Mouse (Mus musculus) gastrocnemius, postnatal 4 days (tissue): ENCODE measurements around the gene Dab2ip. TPM values are rescaled to one million over a fixed set of nuclear protein-coding genes. Genes with fewer than 3 reads are reported as not detected.

Source experiments
- DNase-seq, 2 experiments: peaks; one replicate each; pipeline ENCODE4 v3.0.0; 2021 to 2022; ENCODE audit warnings: low spot score in 2 of 2, mixed read lengths in 2 of 2
- total RNA-seq, 2 experiments: library from RNA; stranded (reverse); gene quantifications; 2 replicates each; pipeline ENCODE4 v1.2.3; 2021

Dab2ip gene
- total RNA-seq, 2 experiments from 2014 or later: 72.7 to 80.4 TPM

DNA sequence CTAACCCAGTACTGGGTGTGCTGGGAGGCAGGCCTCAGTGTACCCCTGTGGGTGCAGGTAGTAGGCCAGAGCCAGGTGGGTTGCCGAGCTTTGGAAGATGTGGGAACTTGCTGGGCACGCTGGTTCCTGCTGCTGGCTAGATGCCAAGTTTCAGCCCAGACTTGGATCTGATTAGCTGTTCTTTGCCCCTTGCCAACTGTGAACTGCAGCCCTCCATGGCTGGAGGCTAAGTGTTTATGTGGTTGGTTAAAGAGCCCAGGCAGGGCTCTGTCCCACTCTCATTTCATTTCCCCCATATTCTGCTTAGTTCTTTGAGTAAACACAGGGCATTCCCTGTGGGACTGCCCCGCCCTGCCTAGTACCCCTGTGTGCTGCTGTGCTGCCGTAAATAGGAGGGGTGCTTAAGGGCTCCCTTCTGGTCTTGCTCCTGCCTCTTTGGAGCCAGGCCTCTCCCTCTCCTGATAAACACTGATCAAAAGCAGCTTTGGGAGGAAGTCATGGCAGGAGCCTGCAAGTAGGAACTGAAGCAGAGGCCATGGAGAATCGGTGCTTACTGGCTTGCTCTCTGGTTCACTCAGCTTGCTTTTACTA lies 118.1 kb downstream of the Dab2ip start:
- peak in 1 of 2 experiments; percentile 32 for DNase-seq

DNA sequence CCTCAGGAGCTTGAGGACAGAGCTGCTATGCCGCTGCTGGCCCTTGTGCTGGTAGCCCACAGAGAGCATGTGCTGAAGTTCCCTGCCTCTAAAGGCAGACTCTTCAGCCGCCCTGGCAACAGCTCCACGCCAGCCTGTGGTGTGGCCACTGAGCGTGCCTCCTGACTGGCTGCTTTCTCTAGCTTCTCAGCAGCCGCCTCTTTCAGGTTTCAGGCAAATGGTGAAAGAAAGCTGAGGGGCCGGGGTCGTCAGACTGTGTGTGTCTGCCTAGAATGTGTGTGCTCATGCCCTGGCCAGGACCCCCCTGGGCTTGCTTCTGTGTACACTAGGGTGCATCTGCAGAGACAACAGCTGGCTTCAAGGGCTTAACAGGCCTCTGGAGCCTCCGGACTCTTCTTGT lies 119.8 kb downstream of the Dab2ip start:
- DNase-seq: peak in 1 of 2 experiments; percentile 42

DNA sequence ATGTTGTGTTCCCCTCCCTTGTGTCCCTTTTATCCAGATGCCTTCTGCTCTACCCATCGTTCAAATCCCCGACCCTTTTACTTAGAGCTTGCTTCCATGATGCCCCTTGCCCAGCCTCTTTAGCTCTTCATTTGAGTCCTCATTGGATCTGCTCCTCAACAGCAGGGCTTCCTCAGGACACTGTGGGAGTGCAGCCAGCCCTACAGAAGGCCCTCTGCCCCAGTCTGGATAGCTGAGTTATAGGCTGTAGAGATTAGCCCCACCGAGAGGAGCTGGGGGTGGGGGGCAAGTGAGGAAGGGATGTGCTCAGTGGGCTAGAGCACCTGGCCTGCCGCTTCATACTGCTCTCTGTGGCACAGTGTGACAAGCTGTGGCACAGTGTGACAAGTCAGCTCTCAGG lies 120.4 kb downstream of the Dab2ip start:
- DNase-seq: no peak

DNA sequence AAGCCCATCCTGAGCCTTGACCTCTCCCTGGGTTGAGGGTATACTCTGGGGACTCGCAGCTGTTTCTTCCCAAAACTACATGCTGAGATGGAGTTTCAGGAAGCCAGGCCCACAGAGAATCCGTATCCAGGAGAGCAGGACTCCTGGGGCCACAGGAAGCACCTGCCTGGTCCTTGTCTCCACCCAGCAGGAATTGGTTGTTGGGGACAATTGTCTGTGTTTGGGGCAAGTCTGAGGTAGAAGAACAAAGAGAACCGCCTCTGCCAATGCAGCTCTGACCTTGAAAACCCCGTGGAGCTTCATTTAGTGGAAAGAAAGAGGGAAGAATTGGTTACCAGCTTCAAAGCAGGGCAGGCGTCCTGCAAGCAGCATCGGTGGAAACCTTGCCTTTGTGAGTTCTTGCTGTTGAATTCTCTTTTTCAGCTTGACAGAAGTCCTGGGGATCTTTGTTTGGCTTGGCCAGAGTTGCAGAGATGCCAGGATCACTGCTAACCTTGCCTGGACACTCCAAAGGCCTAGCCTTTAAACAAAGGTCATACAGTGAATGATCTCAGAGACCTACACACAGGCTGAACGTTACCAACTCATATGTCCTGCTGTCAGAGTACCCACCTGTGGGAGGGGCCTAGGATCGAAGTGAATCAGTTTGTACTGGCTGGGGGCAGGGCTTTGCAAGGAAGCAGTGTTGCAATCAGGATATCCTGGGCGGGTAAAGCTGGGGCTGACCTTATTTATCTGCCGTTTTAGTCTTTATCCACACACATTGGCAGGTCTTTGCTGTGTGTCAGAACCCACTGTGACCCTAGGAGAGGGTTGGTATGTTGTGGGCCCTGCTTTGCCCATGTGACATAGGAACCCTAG lies 122.0 kb downstream of the Dab2ip start:
- DNase-seq: no peak

DNA sequence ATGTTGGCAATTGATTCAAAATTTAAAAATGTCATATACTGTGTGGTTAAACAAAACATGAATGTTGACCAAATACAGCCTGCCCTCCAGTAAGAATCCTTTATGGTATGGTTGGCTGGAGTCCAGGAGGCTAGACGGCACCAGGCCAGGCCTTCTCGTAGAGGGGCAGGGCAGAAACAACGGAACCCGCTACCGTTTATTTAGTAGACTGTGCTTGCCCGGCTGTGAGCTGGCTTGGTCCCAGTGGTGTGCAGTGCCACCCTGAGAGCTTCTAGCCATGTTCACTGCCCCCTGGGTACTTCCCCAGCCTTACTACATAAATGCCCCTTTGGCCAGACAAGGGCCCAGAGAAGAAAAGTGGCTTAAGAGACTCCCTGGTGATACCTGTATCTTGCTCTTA lies 122.8 kb downstream of the Dab2ip start:
- no peak for DNase-seq

DNA sequence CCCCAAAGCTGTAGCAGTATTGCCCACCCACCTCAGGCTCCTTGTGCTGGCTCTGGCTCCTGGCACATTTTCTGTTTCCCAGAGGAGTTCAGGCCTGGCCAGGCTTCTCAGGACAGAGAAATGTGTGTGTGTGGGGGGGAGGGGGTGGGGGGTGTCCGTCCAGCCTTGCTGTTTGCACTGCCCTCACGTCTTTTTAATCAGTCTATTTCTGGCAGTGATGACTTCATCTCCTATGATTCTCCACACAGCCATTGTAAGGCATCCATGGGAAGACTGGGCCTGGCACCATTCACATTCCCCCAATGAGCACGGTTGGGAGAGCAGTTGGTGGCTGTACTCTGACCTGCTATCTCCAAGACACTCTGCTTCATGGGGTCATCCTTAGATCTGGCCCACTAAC lies 125.9 kb downstream of the Dab2ip start:
- no peak for DNase-seq

DNA sequence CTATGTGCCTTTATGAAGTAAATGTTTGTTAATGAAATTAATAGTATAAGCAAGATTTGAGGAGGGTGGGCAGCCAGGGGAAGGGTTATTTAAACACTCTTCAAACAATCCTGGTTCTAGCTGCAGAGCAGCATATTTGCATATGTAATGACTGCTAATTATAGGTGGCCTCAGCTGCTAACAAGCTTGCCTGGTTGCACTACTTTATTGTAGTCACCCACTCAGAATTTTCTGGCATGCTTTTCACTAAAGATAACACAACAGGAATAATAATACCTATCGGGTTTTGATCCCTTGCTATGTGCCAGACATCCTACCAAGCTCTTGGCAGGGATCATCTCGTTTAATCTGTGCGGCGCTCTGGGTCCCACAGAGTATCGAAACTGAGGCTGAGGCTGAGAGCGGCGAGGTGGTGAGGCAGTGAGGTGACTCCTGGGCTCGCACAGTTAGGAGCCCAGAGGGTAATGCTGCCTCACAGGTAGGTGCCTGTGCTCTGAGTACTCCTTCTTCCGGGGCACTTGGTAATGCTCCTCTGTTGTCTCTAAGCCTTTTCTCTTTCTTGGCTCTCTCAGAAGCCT lies 126.8 kb downstream of the Dab2ip start:
- DNase-seq: no peak

DNA sequence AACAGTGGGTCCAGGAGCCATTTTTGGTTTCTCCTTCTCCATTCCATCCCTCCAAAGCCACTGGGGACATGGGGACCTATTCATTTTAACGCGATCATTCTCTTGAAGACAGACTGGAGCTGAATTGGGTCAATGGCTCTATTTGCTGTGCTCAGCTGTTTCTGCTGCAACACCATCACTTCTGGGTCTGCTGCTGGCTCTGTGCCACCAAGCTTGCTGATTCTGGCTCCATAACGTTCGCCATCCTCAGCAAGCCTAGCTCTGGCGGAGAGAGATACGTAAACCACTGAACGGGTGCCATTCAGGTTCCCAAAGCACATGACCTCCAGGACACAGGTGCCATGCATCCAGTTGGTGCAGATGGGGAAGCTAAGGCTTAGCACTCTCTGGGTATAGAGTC lies 128.0 kb downstream of the Dab2ip start:
- no peak for DNase-seq

DNA sequence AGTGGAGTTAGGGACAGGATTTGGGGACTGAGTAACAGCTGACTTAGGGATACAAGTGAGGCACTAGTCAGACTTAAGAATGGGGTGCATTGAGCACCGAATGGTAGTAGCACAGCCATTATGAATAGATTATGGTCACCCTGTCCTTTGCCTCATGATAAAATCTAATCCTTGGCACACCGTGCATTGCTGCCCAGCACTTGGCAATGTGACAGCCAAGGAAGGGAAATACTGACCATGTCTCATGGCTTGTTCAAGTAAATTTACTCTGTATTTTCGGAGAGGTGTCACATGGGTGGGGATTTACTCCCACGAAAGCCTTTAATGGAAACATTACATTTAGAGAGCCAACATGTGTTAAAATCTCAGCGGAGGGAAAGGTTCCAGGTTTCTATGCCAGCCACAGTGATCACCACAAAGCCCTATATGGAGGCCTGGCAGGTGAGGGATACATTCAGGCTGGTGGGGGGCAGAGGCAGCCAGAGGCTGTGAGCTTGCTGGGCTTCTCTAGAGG lies 129.5 kb downstream of the Dab2ip start:
- DNase-seq: no peak

DNA sequence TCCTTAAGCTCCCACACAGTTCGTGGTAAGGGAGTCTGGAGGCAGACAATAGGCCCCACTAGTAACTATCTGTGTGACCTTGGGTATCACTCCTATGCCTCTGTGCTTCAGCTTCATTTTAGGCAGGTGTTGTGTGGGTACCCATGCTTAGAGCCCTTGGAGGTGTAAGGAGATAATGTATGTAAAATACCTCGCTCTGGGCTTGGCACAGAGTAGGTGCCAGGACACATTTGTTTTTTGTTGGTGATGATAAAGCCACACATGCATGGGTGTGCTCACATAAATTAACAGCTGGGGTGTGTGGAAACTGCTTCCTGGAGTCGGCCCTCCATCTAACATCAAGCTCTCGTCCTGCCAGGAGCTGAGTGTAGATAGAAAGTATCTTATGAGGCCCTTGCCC lies 130.1 kb downstream of the Dab2ip start:
- DNase-seq: no peak

DNA sequence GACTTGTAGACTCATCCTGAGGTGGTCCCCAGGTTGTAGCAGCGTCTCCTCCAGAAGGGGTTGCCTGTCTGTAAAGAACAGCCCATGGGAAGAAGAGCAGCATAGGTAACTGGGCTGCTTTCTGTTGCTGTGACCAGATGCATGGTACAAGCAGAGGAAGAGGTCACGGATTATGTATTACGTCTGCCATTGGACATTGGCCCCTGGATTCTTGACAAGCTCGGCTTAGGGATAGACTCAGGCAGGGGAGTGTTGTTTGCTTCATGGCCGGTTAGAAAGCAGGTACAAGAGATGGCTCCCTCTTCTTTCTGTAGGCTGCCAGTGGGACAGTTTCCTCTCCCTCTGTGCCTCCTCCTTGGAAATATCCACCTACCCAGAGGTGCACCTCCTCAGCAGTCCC lies 130.5 kb downstream of the Dab2ip start:
- DNase-seq: no peak

DNA sequence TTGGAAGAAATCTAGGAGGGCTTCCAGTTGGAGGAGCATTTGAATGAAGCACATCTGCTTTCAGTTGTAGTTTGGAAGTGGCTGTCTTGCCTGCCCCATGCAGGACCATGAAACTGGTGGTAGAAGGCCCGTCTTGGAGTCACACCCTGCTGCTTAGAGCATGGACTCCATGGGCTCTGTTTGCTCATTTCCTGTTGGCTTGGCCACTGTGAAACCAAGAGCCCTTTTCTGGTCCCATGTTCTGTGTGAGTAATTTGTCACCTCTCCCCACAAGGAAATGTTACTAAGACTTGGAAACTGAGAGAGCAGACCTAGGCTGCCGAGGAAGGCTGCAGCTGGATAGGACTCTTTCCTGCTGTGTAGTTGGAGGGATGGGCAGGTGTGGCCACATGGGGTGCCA lies 131.8 kb downstream of the Dab2ip start:
- DNase-seq: no peak

DNA sequence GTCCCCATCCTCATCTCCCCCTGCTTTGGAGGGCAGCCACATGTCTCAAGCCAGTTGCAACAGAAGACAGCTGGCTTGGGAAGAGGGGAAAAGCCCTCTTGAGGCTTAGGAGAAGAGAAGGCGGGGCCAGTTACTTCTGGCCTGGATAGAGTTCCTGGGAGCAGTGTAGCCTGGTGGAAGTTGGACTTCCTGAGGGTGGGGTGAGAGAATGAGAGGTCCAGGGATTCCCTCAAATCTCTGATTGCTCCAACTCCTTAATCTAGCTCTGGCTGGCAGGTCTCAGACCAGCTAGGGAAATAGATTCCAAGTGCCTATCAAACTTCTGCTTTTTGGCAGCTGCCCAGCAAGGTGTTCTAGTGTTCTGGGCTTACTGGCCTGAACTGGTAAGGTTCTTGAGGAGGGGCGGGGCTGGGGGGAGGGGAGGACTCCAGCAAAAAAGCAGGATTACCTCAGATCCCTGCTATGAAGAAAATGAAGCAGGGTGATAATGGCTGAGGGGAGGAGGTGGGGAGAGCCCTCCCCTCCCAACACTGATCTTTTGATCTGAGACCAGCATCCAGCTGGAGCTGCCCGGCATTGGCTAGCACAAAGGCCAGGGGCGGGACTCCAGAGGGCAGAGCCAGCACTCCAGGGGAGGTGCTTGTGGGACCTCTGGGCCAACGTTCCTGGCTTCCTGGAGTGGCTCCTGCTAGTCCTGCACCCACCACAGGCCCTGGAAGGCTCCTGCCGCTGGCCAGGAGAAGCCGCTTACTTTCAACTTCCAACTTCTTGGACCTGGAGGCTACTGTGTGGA lies 133.4 kb downstream of the Dab2ip start:
- DNase-seq: peak; percentile 44 to 67

DNA sequence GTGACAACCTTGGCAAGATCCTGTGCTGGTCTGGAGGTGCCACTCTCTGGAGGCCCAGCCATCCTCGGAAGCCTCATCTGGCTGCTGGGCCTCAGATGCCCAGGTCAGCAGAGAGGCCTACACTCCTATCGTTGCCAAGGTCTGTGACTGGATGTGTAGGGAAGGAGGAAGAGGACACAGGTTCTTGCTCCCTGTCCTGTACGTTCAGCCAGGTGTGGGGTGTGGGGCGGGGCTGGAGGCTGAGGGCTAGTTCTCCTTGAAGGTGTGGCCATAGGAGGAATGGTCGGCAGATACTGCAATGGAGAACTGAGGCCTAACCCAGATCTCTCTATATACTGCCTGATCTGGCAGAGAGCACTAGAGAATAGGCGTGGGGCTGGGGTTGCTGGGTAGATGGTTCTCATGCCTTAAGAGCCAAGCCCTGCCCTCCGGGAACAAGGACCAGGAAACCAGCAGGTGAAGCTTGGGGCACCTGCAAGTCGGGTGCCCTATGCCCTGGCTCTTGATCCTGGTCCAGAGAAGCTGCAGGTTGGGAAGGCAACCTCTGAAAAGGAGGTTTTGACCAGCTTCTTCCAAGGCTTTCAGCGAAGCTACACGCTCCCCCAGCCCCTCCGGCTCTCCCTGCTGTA lies 134.3 kb downstream of the Dab2ip start:
- no peak for DNase-seq

DNA sequence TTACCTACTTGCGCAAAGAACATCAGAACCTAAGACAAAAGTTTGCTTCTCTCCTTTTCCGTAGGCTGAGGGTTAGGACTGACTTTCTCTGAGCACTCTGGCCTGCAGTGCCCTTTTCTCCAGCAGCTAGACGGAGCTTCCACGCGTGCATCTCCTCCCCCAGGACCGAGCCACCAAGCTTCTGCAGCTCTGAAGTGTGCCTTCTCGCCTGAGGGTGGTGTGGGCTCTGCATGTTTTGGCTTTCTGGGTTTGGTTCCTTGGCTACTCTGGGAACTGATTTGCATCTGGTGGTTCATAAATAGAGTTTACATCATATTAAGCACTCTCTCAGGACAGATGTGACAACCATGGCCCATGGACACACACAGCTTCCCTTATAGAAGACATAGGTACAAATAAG lies 135.0 kb downstream of the Dab2ip start:
- DNase-seq: no peak

DNA sequence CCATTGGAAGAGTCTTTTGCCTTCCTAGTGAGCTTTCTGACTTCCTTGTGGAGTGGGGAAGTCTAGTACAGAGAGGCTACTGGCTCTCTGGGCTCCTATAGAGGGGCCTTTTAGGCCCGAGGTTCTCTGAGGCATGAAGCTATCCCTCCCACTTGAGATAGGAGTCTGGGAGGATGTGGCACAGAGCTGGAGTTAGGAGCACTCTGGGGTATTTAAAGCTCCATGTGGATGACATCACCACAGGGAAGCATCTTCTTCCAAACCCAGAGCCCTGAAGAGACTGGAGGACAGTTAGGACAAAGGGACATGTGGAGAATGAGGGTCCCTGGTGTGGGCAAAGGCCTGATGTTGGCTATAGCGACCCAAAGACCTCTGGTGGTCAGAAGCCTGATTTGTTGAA lies 136.0 kb downstream of the Dab2ip start:
- no peak for DNase-seq

DNA sequence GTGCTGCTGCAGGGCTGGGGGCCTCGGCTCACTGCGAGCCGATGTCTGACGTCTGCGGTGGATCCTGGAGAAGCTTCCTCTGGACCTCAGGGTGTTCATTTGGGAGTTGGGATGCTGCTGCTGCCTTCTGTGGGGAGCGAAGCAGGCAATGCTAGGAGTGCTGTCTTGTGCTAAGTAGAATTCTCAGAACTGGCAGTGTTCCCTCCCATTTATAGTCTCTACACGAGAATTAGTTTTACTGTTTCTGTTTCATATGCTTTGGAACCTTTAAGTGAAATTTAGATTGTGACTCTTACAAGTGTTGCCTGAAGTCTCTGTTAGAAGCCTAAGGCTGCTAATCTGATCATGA lies 138.1 kb downstream of the Dab2ip start:
- no peak for DNase-seq

DNA sequence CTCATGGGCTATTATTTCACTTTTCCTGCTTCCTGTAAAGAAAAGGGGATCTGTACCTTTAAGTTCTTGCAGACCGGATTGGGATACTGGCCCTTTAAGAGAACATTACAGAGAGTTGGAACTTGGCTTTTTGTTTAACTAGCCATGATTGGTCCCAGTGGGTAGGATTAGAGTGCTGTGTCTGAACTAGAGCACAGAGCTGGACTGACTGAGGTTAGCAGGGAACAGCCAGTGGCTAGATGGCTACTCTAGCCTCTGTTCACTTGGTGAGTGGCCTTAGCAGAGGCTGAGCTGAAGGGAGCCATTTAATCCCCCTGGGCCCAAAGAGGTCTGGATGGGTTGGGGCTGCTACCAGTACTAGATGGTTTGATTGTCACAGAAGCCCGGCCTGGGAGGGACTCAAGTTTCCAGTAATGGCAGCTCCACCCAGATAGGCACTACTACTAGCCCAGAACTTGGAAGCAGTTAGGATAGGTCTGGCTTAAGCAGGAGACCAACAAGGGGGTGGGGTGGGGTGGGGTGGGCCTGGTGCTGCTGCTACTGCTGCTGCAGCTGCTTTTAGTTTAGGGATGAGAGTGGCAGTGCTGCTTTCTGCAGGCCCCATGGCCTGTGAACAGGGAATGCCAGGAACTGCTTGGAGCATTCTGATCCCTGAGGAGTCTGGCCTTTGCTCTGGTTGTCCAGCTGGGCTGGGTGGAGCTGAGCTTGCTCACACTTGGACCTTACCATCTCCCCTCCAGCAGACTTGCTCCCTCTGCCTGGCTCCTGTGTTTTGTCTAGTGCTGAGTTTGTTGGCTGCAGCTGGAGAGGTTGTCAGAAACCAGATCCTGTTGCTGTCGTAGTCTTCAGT lies 138.7 kb downstream of the Dab2ip start:
- DNase-seq: peak in 1 of 2 experiments; percentile 57

DNA sequence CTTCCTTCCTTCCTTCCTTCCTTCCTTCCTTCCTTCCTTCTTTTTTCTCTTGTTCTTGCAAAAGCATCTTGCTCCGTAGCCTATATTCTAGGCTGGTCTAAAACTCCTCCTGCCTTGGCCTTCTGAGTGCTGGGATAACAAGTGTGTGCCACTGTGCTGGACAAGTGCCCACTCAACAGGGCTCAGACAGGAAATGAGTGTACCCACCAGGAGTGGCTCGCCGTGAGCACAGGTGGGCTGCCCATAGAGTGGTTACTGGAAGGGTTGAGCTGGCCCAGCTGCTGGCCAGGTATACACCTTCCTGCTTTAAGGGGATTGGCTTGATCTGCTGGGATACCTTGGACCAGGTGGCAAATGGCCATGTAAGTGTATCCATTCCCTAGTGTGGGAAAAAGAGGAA lies 139.7 kb downstream of the Dab2ip start:
- no peak for DNase-seq

DNA sequence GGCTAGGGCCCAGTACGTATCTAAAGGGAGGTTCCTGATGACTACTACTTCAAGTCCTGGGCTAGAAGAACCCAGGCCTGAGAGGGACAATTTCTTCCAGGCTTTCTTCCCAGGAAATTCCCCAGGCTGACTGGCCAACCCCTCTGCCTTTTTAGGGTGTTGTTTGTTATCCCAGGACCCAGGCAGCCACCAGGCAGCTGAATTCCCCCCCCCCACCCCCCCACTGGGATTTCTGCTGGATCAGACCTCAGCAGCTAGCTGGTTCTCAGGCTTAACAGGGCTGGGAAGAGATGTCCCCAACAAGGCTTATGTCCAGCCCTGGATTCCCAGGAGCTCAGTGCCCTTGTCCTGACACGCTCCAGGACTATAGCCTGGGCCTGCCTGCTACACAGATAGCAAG lies 142.9 kb downstream of the Dab2ip start:
- no peak for DNase-seq
